Mouse (Mus musculus) lung, adult 2 months (tissue): Measurements from ENCODE around the gene E030030I06Rik.

ENCODE experiments used
- CTCF ChIP-seq: fragments of 200-500 bp; IDR thresholded peaks from 2 replicates; pipeline ENCODE4 v1.5.1; 2011; ENCODE audit warnings: mild to moderate bottlenecking, low read length, control low read depth; ENCODE audit not compliant: insufficient read depth
- POLR2A ChIP-seq: fragments of 200-500 bp; IDR thresholded peaks from 2 replicates; pipeline ENCODE4 v1.6.1; 2011; ENCODE audit warnings: low read depth, mild to moderate bottlenecking, control low read depth, low read length, borderline replicate concordance; ENCODE audit errors: extremely low read depth

DNA sequence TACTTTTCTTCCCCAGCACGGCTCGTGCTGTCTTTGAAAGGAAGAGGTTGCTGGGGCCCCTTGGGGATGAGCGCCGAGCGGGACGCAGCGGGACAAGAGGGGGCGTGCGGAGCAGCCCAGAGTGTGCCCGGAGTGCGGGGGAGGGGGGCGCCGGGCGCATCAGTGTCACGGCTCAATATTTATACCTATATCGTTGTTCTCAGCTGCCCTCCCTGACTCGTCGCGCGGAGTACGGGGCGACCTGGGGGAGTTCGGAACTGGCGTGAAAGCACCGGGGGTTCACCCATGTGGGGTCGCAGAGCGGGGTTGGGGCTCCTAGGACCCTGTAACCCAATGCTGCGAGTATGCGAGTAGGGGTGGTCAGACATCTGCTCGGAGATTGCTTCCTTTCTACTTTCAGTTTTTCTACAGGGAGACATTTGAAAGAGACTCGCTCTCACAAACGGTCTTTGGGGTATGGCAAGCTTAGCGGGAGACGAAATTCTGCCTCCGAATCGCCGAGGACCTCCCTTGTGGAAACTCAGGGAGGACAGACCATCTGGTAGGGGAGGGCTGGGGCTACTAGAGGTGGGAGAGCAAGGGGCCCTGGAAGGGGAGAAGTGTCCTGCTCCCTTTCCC lies at the start of gene E030030I06Rik:
- TF ChIP-seq CTCF, result no peak
- TF ChIP-seq POLR2A, result no peak
